Mouse (Mus musculus): ENCODE measurements around the gene Syp.

Syp gene

GRCm38 (mm10) chrX:7638401-7639091 lies at the start of gene Syp:
Gene Syp (plus strand): TSS chrX:7638471.
- DNase-seq (ENCODE audit: extremely low read depth, low read depth): peak; percentile 71

GRCm38 (mm10) chrX:7595371-7595770 lies 42.9 kb upstream of the Syp start:
- no peak for DNase-seq (ENCODE audit: extremely low read depth, low read depth)

DNA sequence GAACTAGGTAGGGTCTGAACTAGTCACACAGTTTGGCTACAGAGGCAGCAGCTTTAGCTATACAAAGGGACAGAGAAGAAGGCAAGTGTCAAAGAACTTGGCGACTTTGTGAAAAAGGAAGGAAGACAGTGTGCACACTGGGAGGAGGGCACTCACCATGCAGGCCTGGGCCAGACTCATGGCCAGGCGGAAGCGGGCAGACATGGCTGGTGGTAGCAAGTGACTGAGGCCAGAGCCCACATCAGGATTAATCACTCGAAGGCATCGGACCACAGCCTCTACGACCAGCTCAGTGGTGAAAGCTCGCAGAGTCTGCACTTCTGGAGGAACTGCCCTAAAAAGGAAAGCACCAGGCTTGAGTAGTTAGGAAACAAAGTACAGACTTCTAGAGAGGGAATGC lies 34.3 kb upstream of the Syp start:
- no peak for DNase-seq (ENCODE audit: extremely low read depth, low read depth)

- peak; percentile 92 for DNase-seq (ENCODE audit: extremely low read depth, low read depth)
Observed at GRCm38 (mm10) chrX:7604879-7605574, 33.2 kb upstream of the Syp start, which contains the start of gene Ccdc22. Gene Ccdc22 (minus strand): TSS chrX:7605517.

- no peak for DNase-seq (ENCODE audit: extremely low read depth, low read depth)
Observed at GRCm38 (mm10) chrX:7605575-7605941, 32.7 kb upstream of the Syp start.

GRCm38 (mm10) chrX:7606783-7607182 lies 31.5 kb upstream of the Syp start, which contains the start of gene Cacna1f:
Gene Cacna1f (plus strand): TSS chrX:7607083.
- DNase-seq (ENCODE audit: extremely low read depth, low read depth): no peak

- DNase-seq (ENCODE audit: extremely low read depth, low read depth): no peak
Observed at GRCm38 (mm10) chrX:7610035-7610434, 28.2 kb upstream of the Syp start.

DNA sequence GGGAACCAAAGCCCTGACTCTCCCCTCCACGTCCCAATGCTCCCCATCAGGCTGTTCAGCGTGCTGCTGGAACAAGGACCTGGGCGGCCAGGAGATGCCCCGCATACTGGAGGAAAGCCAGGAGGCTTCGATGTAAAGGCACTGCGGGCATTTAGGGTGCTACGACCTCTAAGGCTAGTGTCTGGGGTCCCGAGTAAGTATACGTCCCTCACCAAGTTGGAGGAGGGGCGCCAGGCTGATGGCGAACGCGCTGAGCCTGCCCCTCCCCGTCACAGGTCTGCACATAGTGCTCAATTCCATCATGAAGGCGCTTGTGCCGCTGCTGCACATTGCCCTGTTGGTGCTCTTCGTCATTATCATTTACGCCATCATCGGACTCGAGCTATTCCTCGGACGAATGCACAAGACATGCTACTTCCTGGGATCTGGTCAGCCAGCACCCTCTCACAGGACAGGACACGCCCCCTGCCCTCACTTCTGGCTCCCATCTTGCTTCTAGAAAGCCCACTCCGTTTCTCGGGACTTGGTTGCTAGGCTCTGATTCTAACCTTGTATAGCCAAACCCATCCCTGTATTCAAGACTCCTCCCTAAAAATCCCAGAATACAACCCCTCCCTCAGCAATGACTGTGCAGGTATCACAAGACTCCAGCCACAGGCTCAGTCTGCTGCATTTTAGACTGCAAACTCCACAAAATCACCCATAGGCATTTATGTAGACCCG lies 27.6 kb upstream of the Syp start:
- no peak for DNase-seq (ENCODE audit: extremely low read depth, low read depth)

DNA sequence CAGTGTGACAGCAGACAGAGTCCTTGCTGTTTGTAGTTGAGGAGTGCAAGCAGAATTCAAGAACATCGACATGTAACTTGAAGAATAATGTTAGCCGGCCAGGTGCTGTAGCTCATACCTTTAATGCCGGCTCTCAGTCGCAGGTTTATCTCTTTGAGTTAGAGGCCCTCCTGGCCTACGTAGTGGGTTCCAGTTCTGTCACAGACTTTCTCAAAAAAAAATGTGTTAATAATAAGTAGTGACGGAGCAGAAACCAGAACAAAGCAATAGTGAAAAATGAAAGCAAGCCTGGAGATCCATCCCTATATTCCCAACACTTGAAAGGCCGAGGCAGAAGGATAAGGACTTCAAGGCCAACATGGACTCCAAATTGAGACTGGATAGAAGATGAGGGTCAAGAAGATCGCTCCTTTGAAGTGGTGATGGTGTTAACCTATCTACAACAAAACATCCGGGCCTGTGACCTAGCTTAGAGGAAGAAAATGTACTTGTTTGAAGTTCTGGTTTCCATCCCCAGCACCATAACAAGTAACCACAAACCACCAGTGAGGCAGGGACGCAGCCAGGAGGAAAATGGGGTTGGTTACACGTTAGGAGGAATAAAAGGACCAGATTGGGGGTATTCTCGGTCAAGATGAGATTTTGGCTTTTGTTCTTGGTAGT lies 20.3 kb upstream of the Syp start:
- DNase-seq (ENCODE audit: extremely low read depth, low read depth): no peak

- DNase-seq (ENCODE audit: extremely low read depth, low read depth): no peak
Observed at GRCm38 (mm10) chrX:7632560-7632959, 5.7 kb upstream of the Syp start.

DNA sequence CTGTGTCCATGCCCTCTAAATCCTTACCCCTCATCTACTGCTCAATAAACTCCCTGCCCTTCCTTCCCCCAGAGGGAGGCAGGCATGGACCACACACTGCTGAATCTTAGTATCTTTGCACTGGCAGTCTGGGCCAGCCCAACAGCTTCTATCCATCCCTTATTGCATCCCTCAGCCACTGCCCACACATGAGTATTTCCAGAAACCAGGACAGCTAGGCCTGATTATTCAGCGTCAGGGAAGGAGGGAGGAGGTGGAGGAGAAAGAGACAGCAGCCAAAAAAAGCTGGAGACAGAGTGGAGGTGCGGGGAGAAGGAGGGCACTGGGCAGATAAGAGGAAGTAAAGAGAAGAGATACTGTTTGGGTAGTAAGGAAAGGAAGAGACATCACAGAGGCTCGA lies 3.2 kb upstream of the Syp start:
- DNase-seq (ENCODE audit: extremely low read depth, low read depth): no peak

- DNase-seq (ENCODE audit: extremely low read depth, low read depth): no peak
Observed at GRCm38 (mm10) chrX:7639536-7640325, 1.5 kb downstream of the Syp start.

GRCm38 (mm10) chrX:7640785-7641184 lies 2.5 kb downstream of the Syp start:
- DNase-seq (ENCODE audit: extremely low read depth, low read depth): no peak

DNA sequence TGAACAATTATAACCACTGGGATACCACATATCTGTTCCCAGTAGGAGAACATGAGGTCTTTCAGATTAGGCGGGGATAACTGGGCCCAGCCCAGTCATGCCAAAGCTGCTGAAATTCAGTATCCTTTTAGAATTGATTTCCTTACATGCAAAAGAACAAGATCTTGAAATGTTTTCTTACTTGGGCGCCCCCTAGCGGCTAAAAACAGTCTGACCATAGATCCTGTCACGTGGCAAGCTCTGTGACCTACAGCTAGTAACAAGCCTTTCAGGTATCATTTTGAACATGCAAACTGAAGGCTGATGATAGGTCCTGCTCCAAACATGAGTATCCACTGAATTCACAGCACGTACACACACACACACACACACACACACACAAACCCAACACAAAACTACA lies 7.1 kb downstream of the Syp start:
- peak; percentile 72 for DNase-seq (ENCODE audit: extremely low read depth, low read depth)

GRCm38 (mm10) chrX:7648671-7649304 lies 10.5 kb downstream of the Syp start:
- peak; percentile 99 for DNase-seq (ENCODE audit: extremely low read depth, low read depth)

- no peak for DNase-seq (ENCODE audit: extremely low read depth, low read depth)
Observed at GRCm38 (mm10) chrX:7657221-7657639, 19.0 kb downstream of the Syp start, which contains the start of gene Prickle3. Gene Prickle3 (plus strand): TSS chrX:7657260.

GRCm38 (mm10) chrX:7658031-7658784 lies 19.9 kb downstream of the Syp start:
- DNase-seq (ENCODE audit: extremely low read depth, low read depth): no peak

DNA sequence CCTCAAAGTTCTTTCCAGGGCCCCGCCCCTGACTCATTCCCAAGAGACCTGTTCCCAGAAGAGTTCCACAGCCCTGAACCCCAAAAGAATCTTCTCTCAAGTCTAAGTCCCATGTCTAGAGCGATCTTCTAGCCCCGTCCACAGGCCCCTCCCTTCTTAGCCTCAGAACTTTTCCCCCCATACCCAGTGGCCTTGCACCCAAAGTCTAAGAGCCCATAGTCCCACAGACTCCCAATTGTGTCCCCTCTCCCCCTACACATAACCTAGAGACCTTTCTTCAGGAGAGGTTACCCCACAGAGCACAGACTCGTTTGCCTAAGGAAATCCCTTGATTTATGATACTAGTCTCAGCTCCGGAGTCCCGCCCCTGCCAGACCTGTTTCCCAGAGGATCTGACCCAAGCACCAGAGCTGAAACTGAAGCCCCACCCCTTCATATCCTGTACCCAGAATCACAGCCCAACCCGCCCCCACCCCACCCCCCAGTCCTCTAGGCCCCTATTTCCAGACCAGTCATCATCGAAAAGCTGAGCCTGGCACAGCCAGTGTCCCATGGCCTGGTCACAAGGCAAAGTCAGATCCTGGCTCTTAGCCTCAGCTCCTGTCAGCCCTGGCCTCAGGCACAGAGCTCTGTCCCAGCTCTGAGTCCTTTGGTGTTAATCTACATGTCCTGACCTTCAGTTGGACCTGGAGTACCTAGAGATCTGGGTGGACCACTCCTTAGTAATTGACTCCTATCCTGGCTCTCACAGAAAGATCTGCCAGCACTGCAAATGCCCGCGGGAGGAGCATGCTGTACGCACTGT lies 20.7 kb downstream of the Syp start:
- no peak for DNase-seq (ENCODE audit: extremely low read depth, low read depth)

- DNase-seq (ENCODE audit: extremely low read depth, low read depth): no peak
Observed at GRCm38 (mm10) chrX:7661086-7661485, 22.8 kb downstream of the Syp start.
